Mouse (Mus musculus): Measurements from ENCODE around the gene Vac14. TPM values are rescaled to one million over a fixed set of nuclear protein-coding genes. Genes with fewer than 3 reads are reported as not detected.

Vac14 gene
- 47.4 TPM for polyA plus RNA-seq (2017; shearing (Covaris generic))

DNA sequence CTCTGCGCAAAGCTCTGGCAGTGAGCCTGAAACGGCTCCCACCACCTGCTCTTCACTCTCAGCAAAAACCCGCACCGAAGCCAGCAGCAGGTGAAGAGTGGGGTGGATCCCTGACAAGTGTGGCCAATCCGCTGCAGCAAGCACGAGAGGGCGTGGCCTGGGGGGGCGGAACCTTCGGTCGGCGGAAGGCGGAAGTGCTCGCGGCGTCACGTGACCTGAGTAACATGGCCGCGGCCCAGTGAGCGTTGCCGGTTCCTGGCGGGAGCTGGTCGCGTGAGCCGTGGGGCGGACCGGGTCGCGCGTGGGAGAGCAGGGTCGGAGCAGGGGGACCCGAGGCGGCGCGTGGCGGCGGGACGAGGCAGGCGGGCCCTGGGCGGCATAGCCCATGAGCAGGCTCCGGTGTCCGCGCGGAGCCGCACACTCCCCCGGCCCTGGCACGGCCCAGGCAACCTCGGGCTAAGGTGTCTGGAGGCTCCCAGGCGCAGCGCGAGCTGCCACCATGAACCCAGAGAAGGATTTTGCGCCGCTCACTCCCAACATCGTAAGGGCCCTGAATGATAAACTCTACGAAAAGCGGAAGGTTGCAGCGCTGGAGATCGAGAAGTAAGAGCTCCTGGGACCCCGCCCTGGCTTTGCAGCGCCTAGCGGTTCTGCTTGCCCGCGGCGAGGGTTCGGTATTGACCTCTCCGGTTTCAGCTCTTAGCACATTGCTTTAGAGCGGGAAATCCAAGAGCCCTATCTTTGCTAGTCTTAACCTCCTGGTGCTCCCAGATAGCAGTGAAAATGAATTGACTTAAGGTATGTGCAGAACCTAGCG lies at the start of gene Vac14:
Gene Vac14 (plus strand): TSS at position 195 of the 817 bp plus-strand sequence.

GRCm38 (mm10) chr8:110720685-110721598 lies 102.6 kb downstream of the Vac14 start, which contains the start of gene Mtss1l:
Gene Mtss1l, plus strand, starts transcription at chr8:110721476.

Other genes with a start within 250 kb of the Vac14 start
- not detected for gene Mtss1l, start 102.9 kb downstream of the Vac14 start, polyA plus RNA-seq (2017; shearing (Covaris generic))
- gene Il34, start 187.3 kb downstream of the Vac14 start, polyA plus RNA-seq (2017; shearing (Covaris generic)) = not detected
- 52.9 TPM for gene Cog4, start 228.0 kb downstream of the Vac14 start, polyA plus RNA-seq (2017; shearing (Covaris generic))
- 203 TPM for gene Sf3b3, start 228.2 kb downstream of the Vac14 start, polyA plus RNA-seq (2017; shearing (Covaris generic))